Mouse (Mus musculus) neural tube, embryonic 11.5 days (tissue): Measurements from ENCODE around the gene Eif2b3. TPM values are rescaled to one million over a fixed set of nuclear protein-coding genes. Genes with fewer than 3 reads are reported as not detected.
A peak's percentile ranks its signal among the peaks of the same experiment; 100 is the strongest.

Experiments used
- ATAC-seq: fragments of 200-750 bp; cut with Nextera tagmentation; 2 replicates; pipeline ENCODE4 v1.8.0; 2017; ENCODE audit warnings: moderate number of reproducible peaks, mild to moderate bottlenecking, moderate TSS enrichment, moderate library complexity; ENCODE audit not compliant: insufficient read depth, low FRiP score, low TSS enrichment
- DNase-seq: peaks from one replicate; pipeline ENCODE4 v3.0.0-alpha.2; 2015; ENCODE audit warnings: low spot score
- H3K27ac ChIP-seq: fragments of 300-500 bp; sonication (generic); 2 replicates; pipeline ENCODE4 v1.5.1; 2014; ENCODE audit warnings: low read depth, mild to moderate bottlenecking, low read length
- H3K27me3 ChIP-seq: fragments of 300-500 bp; sonication (generic); 2 replicates; pipeline ENCODE4 v1.6.1; 2014; ENCODE audit warnings: mild to moderate bottlenecking, low read length, mixed read lengths; ENCODE audit not compliant: control insufficient read depth, insufficient read depth
- H3K36me3 ChIP-seq: fragments of 300-500 bp; sonication (generic); 2 replicates; pipeline ENCODE4 v1.6.1; 2014; ENCODE audit warnings: mild to moderate bottlenecking, low read length, moderate library complexity, mixed read lengths; ENCODE audit not compliant: control insufficient read depth, insufficient read depth
- H3K4me1 ChIP-seq: fragments of 300-500 bp; sonication (generic); 2 replicates; pipeline ENCODE4 v1.6.1; 2014; ENCODE audit warnings: low read length, mixed read lengths; ENCODE audit not compliant: control insufficient read depth, insufficient read depth
- H3K4me2 ChIP-seq: fragments of 300-500 bp; sonication (generic); 2 replicates; pipeline ENCODE4 v1.6.1; 2014; ENCODE audit warnings: low read depth, mild to moderate bottlenecking, moderate library complexity
- H3K4me3 ChIP-seq: fragments of 300-500 bp; sonication (generic); 2 replicates; pipeline ENCODE4 v1.5.1; 2014; ENCODE audit warnings: low read depth, low read length
- H3K9ac ChIP-seq: fragments of 300-500 bp; sonication (generic); 2 replicates; pipeline ENCODE4 v1.6.1; 2014; ENCODE audit warnings: mild to moderate bottlenecking, low read length
- H3K9me3 ChIP-seq: fragments of 300-500 bp; sonication (generic); 2 replicates; pipeline ENCODE4 v1.6.1; 2016; ENCODE audit warnings: low read length; ENCODE audit not compliant: control insufficient read depth
- WGBS: fragments of 180-500 bp; shearing (Covaris S2); extraction: QIAGEN DNeasy Blood & Tissue Kit; methylation state at CpG from one replicate; pipeline ENCODE4 v1.1.7; 2014; 5-methylcytosine and 5-hydroxymethylcytosine counted together
- polyA plus RNA-seq: library from polyadenylated mRNA; unstranded; fragments of >200 nt; fragmentation: Nextera tagmentation; extraction: Ambion mirVana; gene quantifications from 2 replicates; pipeline ENCODE4 v1.2.1, GENCODE M21; 2014

Eif2b3 gene
- polyA plus RNA-seq, 1 experiment from 2014 or later: 48.1 TPM

DNA sequence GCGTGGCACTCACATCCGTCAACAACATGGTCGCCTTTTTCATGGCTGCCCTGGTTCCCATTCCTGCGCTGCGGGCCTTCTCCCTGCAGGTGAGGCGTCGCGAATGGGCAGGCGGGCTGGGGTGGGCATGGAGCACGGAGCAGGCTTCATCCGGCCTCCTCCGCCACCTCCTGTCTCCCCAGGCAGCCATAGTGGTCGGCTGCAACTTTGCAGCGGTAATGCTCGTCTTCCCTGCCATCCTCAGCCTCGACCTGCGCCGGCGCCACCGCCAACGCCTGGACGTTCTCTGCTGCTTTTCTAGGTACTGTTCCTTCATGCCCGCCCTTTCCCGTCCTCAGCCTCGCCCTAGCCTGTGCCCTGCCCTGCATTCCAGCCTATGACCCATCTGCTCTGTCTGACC lies 90.1 kb downstream of the Eif2b3 start:
- Histone ChIP-seq H3K9me3 (no peaks in the 10 kb centered on the region), H3K36me3 (peaks cover 7% of the 10 kb centered on the region), H3K4me2 (no peak overlapping the region), H3K27ac (no peak overlapping the region), H3K9ac (no peak overlapping the region), H3K27me3 (no peaks in the 10 kb centered on the region), H3K4me1 (no peaks in the 10 kb centered on the region), H3K4me3 (no peak overlapping the region)
- WGBS: 95% methylated on average over 25 of the region's 25 CpGs
- DNase-seq (no peak), ATAC-seq (no peak)

DNA sequence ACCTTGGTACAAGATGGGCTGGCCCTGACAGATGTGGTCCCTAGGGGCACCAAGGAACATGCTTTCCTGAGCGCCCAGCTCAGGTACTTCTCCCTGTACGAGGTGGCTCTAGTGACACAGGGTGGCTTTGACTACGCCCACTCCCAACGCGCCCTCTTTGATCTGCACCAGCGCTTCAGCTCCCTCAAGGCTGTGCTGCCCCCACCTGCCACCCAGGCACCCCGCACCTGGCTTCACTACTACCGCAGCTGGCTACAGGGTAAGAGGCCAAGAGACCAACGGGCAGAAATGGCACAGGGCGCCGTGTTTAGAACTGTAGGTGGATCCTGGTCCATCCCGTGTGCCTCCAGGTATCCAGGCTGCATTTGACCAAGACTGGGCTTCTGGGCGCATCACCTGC lies 91.0 kb downstream of the Eif2b3 start:
- Histone ChIP-seq H3K36me3 (peaks cover 9% of the 10 kb centered on the region), H3K4me2 (no peak overlapping the region), H3K27ac (no peak overlapping the region), H3K4me1 (no peaks in the 10 kb centered on the region), H3K4me3 (no peak overlapping the region), H3K9me3 (no peaks in the 10 kb centered on the region), H3K9ac (no peak overlapping the region; the same call in 1 of the 2 replicates), H3K27me3 (no peaks in the 10 kb centered on the region)
- WGBS: 93% methylated on average over 13 of the region's 13 CpGs
- ATAC-seq (no peak), DNase-seq (no peak)

DNA sequence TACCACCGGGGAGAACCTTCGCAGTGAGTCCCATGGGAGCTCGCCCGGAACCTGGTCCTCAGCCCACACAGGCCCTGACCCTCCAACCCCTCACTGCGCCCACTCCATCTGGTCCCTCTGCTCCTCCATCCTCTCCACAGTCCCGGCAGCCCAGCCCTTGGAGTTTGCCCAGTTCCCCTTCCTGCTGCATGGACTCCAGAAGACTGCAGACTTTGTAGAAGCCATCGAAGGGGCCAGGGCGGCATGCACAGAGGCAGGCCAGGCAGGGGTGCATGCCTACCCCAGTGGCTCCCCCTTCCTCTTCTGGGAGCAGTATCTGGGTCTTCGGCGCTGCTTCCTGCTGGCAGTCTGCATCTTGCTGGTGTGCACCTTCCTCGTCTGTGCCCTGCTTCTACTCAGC lies 91.8 kb downstream of the Eif2b3 start:
- H3K9me3 ChIP-seq: no peaks in the 10 kb centered on the region
- 91% methylated on average over 11 of the region's 11 CpGs for whole genome bisulfite sequencing
- no peak overlapping the region for H3K4me2 ChIP-seq
- no peaks in the 10 kb centered on the region for H3K27me3 ChIP-seq
- peaks cover 8% of the 10 kb centered on the region for H3K36me3 ChIP-seq
- H3K4me3 ChIP-seq: no peak overlapping the region
- H3K4me1 ChIP-seq: no peaks in the 10 kb centered on the region
- no peak overlapping the region for H3K9ac ChIP-seq
- ATAC-seq (no peak), DNase-seq (no peak)
- no peak overlapping the region for H3K27ac ChIP-seq

DNA sequence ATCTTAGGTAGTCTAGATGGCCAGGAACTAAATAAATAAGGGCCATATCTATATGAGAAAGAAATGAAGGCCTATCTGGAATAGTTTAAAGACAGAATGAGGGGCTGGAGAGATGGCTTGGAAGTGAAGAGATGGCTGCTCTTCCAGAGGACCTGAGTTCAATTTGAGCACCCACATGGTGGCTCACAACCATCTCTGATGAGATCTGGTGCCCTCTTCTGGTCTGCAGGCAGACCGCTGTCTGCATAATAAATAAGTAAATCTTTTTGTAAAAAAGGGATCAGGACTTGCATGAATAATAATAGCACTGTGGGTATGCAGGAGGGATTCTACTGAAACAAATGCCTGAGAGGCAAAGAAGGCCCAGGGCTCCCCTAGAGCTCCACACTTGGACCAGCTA lies 94.0 kb downstream of the Eif2b3 start:
- DNase-seq: no peak
- no peaks in the 10 kb centered on the region for H3K4me1 ChIP-seq
- no peak overlapping the region for H3K27ac ChIP-seq
- no peak overlapping the region for H3K4me2 ChIP-seq
- H3K27me3 ChIP-seq: no peaks in the 10 kb centered on the region
- ATAC-seq: no peak
- no peak overlapping the region for H3K9ac ChIP-seq
- H3K4me3 ChIP-seq: no peak overlapping the region
- H3K9me3 ChIP-seq: no peaks in the 10 kb centered on the region
- 88% methylated on average over 1 of the region's 1 CpGs for WGBS
- peaks cover 6% of the 10 kb centered on the region for H3K36me3 ChIP-seq

DNA sequence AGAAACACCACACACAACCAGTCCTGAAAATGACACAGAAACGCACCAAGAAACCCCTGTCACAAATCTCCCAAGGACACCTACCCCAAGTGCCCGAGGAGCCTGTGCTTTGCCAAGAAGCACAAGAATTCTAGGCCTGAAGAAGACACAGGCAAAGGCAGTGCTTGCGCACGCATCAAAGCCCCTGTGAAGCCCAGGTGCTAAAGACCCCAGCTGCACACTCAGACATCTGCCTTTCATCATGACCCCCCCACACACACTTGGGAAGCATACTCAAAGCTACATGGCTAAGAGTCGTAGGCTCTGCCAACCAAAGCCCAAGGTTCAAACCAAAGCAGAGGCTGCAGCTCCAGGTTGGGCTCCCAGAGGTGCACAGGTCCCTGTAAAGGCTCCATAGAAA lies 96.4 kb downstream of the Eif2b3 start:
- Histone ChIP-seq H3K9me3 (no peaks in the 10 kb centered on the region), H3K4me3 (no peak overlapping the region), H3K4me1 (peaks cover 3% of the 10 kb centered on the region; the same call in 1 of the 2 replicates), H3K27me3 (no peaks in the 10 kb centered on the region), H3K27ac (no peak overlapping the region), H3K36me3 (peaks cover 4% of the 10 kb centered on the region), H3K4me2 (no peak overlapping the region), H3K9ac (no peak overlapping the region)
- no peak for DNase-seq
- no peak for ATAC-seq
- 84% methylated on average over 5 of the region's 5 CpGs for WGBS

DNA sequence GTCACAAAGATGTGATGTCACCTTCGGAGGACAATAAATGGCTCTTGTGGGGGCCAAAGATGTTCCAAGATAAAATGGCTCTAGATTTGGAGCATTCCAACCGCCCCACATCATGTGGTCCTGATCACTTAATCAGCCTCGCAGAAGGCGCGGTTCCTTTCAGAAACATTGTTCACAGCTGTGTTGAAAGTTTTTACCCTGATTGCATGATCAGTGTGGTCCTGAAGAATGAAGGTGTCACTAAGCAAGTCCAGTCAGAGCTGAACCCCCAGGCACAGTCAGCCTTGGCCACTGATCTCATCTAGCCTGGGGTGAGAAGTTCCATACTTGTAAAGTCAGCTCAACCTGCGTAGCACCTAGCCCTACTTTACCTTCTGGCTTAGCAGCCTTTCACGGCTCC lies 98.7 kb downstream of the Eif2b3 start:
- Histone ChIP-seq H3K27ac (no peak overlapping the region), H3K9ac (no peak overlapping the region), H3K4me2 (no peak overlapping the region), H3K4me3 (no peak overlapping the region), H3K4me1 (peaks cover 3% of the 10 kb centered on the region; the same call in 1 of the 2 replicates), H3K36me3 (peaks cover 4% of the 10 kb centered on the region), H3K9me3 (no peaks in the 10 kb centered on the region), H3K27me3 (no peaks in the 10 kb centered on the region)
- ATAC-seq (no peak), DNase-seq (no peak)
- WGBS: 92% methylated on average over 7 of the region's 7 CpGs

DNA sequence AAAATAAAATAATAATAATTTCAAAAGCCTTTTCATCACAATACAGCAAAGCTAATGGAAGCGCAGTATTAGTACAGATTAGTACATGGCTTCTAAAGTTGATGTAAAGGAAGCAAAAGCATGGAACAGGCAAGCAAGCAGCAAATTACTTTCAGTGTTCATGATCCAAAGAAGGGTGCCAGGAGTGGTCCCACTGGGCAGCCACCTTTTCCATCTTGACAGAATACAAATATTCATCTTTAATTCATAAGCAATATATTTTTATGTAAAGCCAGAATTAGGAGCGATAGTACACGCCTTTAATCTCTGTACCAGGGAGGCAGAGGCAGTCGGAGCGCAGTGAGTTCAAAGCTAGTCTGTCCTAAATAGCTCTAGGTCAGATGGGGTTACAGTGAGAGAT lies 100.4 kb downstream of the Eif2b3 start:
- peaks cover 3% of the 10 kb centered on the region; the same call in 1 of the 2 replicates for H3K4me1 ChIP-seq
- DNase-seq (no peak), ATAC-seq (no peak)
- no peaks in the 10 kb centered on the region; the same call in 1 of the 2 replicates for H3K36me3 ChIP-seq
- H3K27ac ChIP-seq: peak overlapping the region; percentile 72
- no peaks in the 10 kb centered on the region for H3K27me3 ChIP-seq
- WGBS: 75% methylated on average over 5 of the region's 5 CpGs
- peak overlapping the region; percentile 41 for H3K9ac ChIP-seq
- no peaks in the 10 kb centered on the region for H3K9me3 ChIP-seq
- peak overlapping the region; percentile 62 for H3K4me3 ChIP-seq
- peak overlapping the region; percentile 100 for H3K4me2 ChIP-seq

DNA sequence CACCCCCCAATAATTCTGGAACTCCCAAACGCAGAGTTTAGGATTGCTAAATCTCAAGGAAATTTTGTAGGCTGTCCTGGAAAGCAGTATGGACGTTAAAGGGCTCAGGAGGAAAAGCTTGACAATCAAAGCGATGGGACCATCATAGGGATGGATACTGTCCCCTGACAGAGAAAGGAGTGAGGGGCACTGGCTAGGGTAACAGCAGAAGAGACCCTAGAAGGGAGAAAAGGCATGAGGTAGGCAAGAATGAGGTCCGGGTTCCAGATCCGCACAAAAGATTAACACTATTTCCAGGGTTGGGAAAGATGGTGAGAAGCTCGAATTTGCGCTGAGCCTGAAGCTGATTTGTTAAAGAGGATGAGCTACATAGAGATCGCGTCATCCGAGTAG lies 100.8 kb downstream of the Eif2b3 start:
- WGBS: 11% methylated on average over 10 of the region's 10 CpGs
- peaks cover 6% of the 10 kb centered on the region for H3K4me1 ChIP-seq
- ATAC-seq (peak; percentile 22), DNase-seq (no peak)
- H3K9ac ChIP-seq: peak overlapping the region; percentile 41
- peak overlapping the region; percentile 100 for H3K4me2 ChIP-seq
- H3K36me3 ChIP-seq: no peaks in the 10 kb centered on the region
- H3K4me3 ChIP-seq: peak overlapping the region; percentile 62
- H3K9me3 ChIP-seq: no peaks in the 10 kb centered on the region
- no peaks in the 10 kb centered on the region for H3K27me3 ChIP-seq
- H3K27ac ChIP-seq: peak overlapping the region; percentile 72

DNA sequence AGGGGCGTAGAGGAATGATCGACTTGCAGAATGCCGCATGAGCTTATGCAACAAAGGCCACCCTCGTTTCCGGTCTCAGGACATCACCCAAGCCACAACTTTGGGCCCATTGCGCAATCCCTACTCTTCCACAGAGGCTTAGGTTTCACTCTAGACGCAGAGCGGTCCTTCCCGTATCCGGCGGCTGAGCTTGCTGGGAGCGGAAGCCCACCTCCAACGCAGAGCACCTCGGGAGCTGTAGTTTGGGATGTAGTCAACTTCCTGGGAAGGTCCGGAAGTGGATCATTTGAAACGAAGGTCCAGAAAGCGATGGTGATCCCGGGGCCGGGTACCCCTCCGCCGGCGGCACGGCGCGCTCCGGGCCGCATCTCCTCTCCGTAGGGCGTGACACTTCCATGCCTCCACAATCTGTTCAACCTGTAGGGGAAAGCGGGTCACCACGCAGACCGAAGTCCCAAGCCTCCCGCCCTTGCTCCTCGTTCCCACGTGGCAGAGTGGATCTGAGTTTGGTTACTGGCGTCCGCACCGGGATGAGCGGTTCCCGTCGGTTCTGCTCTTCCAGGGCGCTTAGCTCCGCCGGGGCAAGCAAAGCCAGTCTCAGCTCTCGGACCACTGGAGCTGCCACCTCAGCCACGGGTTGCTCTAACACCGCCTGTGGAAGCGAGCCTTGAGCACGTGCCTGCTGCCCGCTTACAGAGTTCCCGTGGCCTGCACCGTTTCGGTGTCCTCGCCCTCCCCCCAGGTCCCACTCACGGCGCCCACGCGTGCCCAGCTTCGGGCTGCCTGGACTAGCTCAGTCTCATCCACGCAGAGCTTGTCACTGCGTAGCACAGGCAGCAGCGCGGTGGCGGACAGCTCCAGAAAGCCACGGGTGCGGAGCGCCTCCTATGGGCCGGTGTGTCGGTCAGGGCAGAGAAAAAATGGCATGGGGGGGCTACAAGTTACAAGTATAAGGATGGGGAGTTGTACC lies 101.5 kb downstream of the Eif2b3 start:
- no peaks in the 10 kb centered on the region for H3K27me3 ChIP-seq
- H3K27ac ChIP-seq: peak overlapping the region; percentile 72
- H3K36me3 ChIP-seq: no peaks in the 10 kb centered on the region
- DNase-seq (peak; percentile 94), ATAC-seq (peak; percentile 89)
- peaks cover 13% of the 10 kb centered on the region for H3K4me1 ChIP-seq
- WGBS: under 1% methylated on average over 68 of the region's 69 CpGs
- no peaks in the 10 kb centered on the region for H3K9me3 ChIP-seq
- H3K9ac ChIP-seq: peak overlapping the region; percentile 72
- peak overlapping the region; percentile 62 for H3K4me3 ChIP-seq
- peak overlapping the region; percentile 100 for H3K4me2 ChIP-seq
